Mouse (Mus musculus): Measurements from ENCODE around the gene 1700001C19Rik. TPM values are rescaled to one million over a fixed set of nuclear protein-coding genes. Genes with fewer than 3 reads are reported as not detected.
A peak's percentile ranks its signal among the peaks of the same experiment; 100 is the strongest.

Gene 1700001C19Rik
- polyA plus RNA-seq, 1 experiment, result 0.11 TPM

DNA sequence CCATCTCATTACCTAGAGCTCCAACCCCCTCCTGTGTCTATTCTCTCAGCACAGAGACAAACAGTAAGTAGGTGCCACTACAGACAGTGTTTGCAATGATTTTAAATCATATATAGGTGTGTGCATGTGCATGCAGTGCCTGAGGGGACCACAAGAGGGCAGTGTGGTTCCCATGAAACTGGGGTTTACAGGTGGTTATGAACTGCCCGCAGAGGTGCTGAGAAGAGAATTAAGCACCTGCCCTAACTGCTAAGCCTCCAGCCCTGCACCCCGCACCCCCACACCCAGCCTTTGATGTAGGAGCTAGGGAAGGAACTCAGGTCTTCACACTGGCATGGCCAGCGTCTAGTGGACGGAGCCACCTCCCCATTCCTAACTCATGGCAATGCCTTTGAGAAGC is 50.5 kb downstream of the 1700001C19Rik start:
- peak; percentile 76 for DNase-seq
- Histone ChIP-seq H3K4me3 (ENCODE audit: control insufficient read depth, insufficient read depth, low read length) (no peak overlapping the region), H3K36me3 (ENCODE audit: control insufficient read depth, insufficient read depth, low read length) (no peaks in the 10 kb centered on the region), H3K4me1 (replicated peaks; ENCODE audit: control insufficient read depth, insufficient read depth, low read length) (no peaks in the 10 kb centered on the region), H3K27me3 (ENCODE audit: control insufficient read depth, insufficient read depth, low read length) (no peaks in the 10 kb centered on the region), H3K27ac (ENCODE audit: control insufficient read depth, insufficient read depth, low read length) (no peak overlapping the region)
- 62% methylated on average over 4 of the region's 4 CpGs for WGBS
- no peak for TF ChIP-seq POLR2A (IDR thresholded peaks at IDR 0.05; ENCODE audit: control insufficient read depth, extremely low read depth, insufficient read depth, low read length, poor library complexity)
- peak; percentile 75; the same call in 1 of the 2 replicates for TF ChIP-seq CTCF (IDR thresholded peaks at IDR 0.05; ENCODE audit: borderline replicate concordance, control insufficient read depth, extremely low read depth, insufficient read depth, low read length, poor library complexity)

GRCm38 (mm10) chr17:47385145-47385544 is 52.0 kb downstream of the 1700001C19Rik start, which contains the start of gene Guca1b:
Guca1b (plus strand) TSS chr17:47385393.
- Histone ChIP-seq H3K36me3 (ENCODE audit: control insufficient read depth, insufficient read depth, low read length) (no peaks in the 10 kb centered on the region), H3K27me3 (ENCODE audit: control insufficient read depth, insufficient read depth, low read length) (no peaks in the 10 kb centered on the region), H3K27ac (ENCODE audit: control insufficient read depth, insufficient read depth, low read length) (no peak within 1 kb of the TSS), H3K4me3 (ENCODE audit: control insufficient read depth, insufficient read depth, low read length) (no peak within 1 kb of the TSS), H3K4me1 (replicated peaks; ENCODE audit: control insufficient read depth, insufficient read depth, low read length) (no peaks in the 10 kb centered on the region)
- WGBS, result 75% methylated on average over 10 of the region's 10 CpGs
- DNase-seq, result no peak
- no peak for TF ChIP-seq POLR2A (IDR thresholded peaks at IDR 0.05; ENCODE audit: control insufficient read depth, extremely low read depth, insufficient read depth, low read length, poor library complexity)
- TF ChIP-seq CTCF (IDR thresholded peaks at IDR 0.05; ENCODE audit: borderline replicate concordance, control insufficient read depth, extremely low read depth, insufficient read depth, low read length, poor library complexity), result no peak

GRCm38 (mm10) chr17:47384064-47384463 is 53.1 kb downstream of the 1700001C19Rik start:
- H3K27ac ChIP-seq (ENCODE audit: control insufficient read depth, insufficient read depth, low read length), result no peak overlapping the region
- WGBS, result 96% methylated on average over 3 of the region's 3 CpGs
- H3K36me3 ChIP-seq (ENCODE audit: control insufficient read depth, insufficient read depth, low read length), result no peaks in the 10 kb centered on the region
- no peaks in the 10 kb centered on the region for H3K4me1 ChIP-seq (replicated peaks; ENCODE audit: control insufficient read depth, insufficient read depth, low read length)
- DNase-seq, result no peak
- no peaks in the 10 kb centered on the region for H3K27me3 ChIP-seq (ENCODE audit: control insufficient read depth, insufficient read depth, low read length)
- TF ChIP-seq CTCF (IDR thresholded peaks at IDR 0.05; ENCODE audit: borderline replicate concordance, control insufficient read depth, extremely low read depth, insufficient read depth, low read length, poor library complexity), result no peak
- H3K4me3 ChIP-seq (ENCODE audit: control insufficient read depth, insufficient read depth, low read length), result no peak overlapping the region

DNA sequence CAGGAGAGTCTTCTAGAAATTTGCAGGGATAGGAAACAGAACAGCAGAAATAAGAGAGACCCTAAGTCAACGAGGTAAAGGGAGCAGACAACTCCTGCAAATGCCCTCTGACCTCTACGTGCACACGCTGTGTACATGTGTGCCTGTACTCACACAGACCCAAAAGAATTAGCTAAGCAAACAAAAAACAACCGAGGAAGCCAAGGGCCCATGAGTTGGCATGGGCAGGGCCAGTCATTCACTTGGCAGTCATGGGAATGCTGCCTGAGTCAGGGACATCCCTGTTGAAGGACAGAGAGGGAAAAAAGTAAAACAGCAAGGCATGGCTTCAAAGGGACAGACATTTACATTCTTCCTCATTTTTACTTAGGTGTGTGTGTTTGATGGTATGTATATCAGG is 53.9 kb downstream of the 1700001C19Rik start:
- H3K36me3 ChIP-seq (ENCODE audit: control insufficient read depth, insufficient read depth, low read length), result no peaks in the 10 kb centered on the region
- 89% methylated on average over 4 of the region's 4 CpGs for WGBS
- TF ChIP-seq CTCF (IDR thresholded peaks at IDR 0.05; ENCODE audit: borderline replicate concordance, control insufficient read depth, extremely low read depth, insufficient read depth, low read length, poor library complexity) (no peak), POLR2A (IDR thresholded peaks at IDR 0.05; ENCODE audit: control insufficient read depth, extremely low read depth, insufficient read depth, low read length, poor library complexity) (no peak)
- H3K27ac ChIP-seq (ENCODE audit: control insufficient read depth, insufficient read depth, low read length), result no peak overlapping the region
- no peaks in the 10 kb centered on the region for H3K4me1 ChIP-seq (replicated peaks; ENCODE audit: control insufficient read depth, insufficient read depth, low read length)
- H3K4me3 ChIP-seq (ENCODE audit: control insufficient read depth, insufficient read depth, low read length), result no peak overlapping the region
- no peaks in the 10 kb centered on the region for H3K27me3 ChIP-seq (ENCODE audit: control insufficient read depth, insufficient read depth, low read length)
- DNase-seq, result no peak

GRCm38 (mm10) chr17:47381917-47382316 is 55.3 kb downstream of the 1700001C19Rik start:
- no peak for DNase-seq
- Histone ChIP-seq H3K27me3 (ENCODE audit: control insufficient read depth, insufficient read depth, low read length) (no peaks in the 10 kb centered on the region), H3K27ac (ENCODE audit: control insufficient read depth, insufficient read depth, low read length) (no peak overlapping the region), H3K4me3 (ENCODE audit: control insufficient read depth, insufficient read depth, low read length) (no peak overlapping the region), H3K36me3 (ENCODE audit: control insufficient read depth, insufficient read depth, low read length) (peaks cover 2% of the 10 kb centered on the region; the same call in 1 of the 2 replicates), H3K4me1 (replicated peaks; ENCODE audit: control insufficient read depth, insufficient read depth, low read length) (no peaks in the 10 kb centered on the region)
- no peak for TF ChIP-seq POLR2A (IDR thresholded peaks at IDR 0.05; ENCODE audit: control insufficient read depth, extremely low read depth, insufficient read depth, low read length, poor library complexity)
- TF ChIP-seq CTCF (IDR thresholded peaks at IDR 0.05; ENCODE audit: borderline replicate concordance, control insufficient read depth, extremely low read depth, insufficient read depth, low read length, poor library complexity), result no peak
- 95% methylated on average over 11 of the region's 11 CpGs for WGBS

GRCm38 (mm10) chr17:47378133-47378532 is 59.0 kb downstream of the 1700001C19Rik start:
- TF ChIP-seq CTCF (IDR thresholded peaks at IDR 0.05; ENCODE audit: borderline replicate concordance, control insufficient read depth, extremely low read depth, insufficient read depth, low read length, poor library complexity) (no peak), POLR2A (IDR thresholded peaks at IDR 0.05; ENCODE audit: control insufficient read depth, extremely low read depth, insufficient read depth, low read length, poor library complexity) (no peak)
- Histone ChIP-seq H3K27ac (ENCODE audit: control insufficient read depth, insufficient read depth, low read length) (no peak overlapping the region), H3K4me3 (ENCODE audit: control insufficient read depth, insufficient read depth, low read length) (no peak overlapping the region), H3K36me3 (ENCODE audit: control insufficient read depth, insufficient read depth, low read length) (peaks cover 14% of the 10 kb centered on the region; the same call in 1 of the 2 replicates), H3K27me3 (ENCODE audit: control insufficient read depth, insufficient read depth, low read length) (no peaks in the 10 kb centered on the region), H3K4me1 (replicated peaks; ENCODE audit: control insufficient read depth, insufficient read depth, low read length) (no peaks in the 10 kb centered on the region)
- no peak for DNase-seq
- WGBS, result 95% methylated on average over 15 of the region's 15 CpGs

DNA sequence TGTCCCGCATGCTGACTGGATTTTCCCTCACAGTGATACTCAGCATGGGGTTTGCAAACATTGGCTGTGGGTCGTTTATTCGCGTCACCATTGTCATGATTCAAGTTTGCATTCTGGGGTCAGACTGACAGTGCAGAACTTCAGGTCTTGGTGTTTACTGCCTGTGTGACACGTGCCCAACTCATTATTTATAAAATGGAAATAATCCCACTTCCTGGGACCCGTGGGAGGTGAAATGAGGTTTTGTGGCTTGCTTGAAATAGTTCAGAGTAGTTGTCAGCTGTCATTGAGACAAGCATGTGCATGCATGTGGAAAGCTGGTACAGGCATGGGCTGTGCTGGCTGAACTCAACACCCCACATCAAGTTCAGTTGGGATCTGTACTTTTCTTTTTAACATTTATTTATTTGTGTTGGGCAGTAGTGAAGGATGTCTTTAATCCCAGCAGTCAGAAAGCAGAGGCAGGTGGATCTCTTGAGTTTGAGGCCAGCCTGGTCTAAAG is 60.3 kb downstream of the 1700001C19Rik start:
- H3K36me3 ChIP-seq (ENCODE audit: control insufficient read depth, insufficient read depth, low read length), result peaks cover 14% of the 10 kb centered on the region; the same call in 1 of the 2 replicates
- H3K27ac ChIP-seq (ENCODE audit: control insufficient read depth, insufficient read depth, low read length), result no peak overlapping the region
- no peak for DNase-seq
- TF ChIP-seq CTCF (IDR thresholded peaks at IDR 0.05; ENCODE audit: borderline replicate concordance, control insufficient read depth, extremely low read depth, insufficient read depth, low read length, poor library complexity), result no peak
- TF ChIP-seq POLR2A (IDR thresholded peaks at IDR 0.05; ENCODE audit: control insufficient read depth, extremely low read depth, insufficient read depth, low read length, poor library complexity), result no peak
- no peaks in the 10 kb centered on the region for H3K27me3 ChIP-seq (ENCODE audit: control insufficient read depth, insufficient read depth, low read length)
- no peaks in the 10 kb centered on the region for H3K4me1 ChIP-seq (replicated peaks; ENCODE audit: control insufficient read depth, insufficient read depth, low read length)
- 60% methylated on average over 6 of the region's 6 CpGs for WGBS
- no peak overlapping the region for H3K4me3 ChIP-seq (ENCODE audit: control insufficient read depth, insufficient read depth, low read length)

Measured in thymus, adult 2 months (tissue).